Mouse (Mus musculus): ENCODE data around the gene Ccdc171. TPM values are rescaled to one million over a fixed set of nuclear protein-coding genes. Genes with fewer than 3 reads are reported as not detected.

The Ccdc171 gene
- polyA plus RNA-seq, 1 experiment from 2014 or later: 1.4 TPM

- Histone ChIP-seq H3K9me3 (ENCODE audit: control insufficient read depth, low read length) (no peaks in the 10 kb centered on the region), H3K4me1 (replicated peaks; ENCODE audit: control insufficient read depth, insufficient read depth) (no peaks in the 10 kb centered on the region), H3K36me3 (ENCODE audit: control insufficient read depth, insufficient read depth, low read length) (no peaks in the 10 kb centered on the region), H3K27ac (replicated peaks) (no peak overlapping the region), H3K27me3 (ENCODE audit: control insufficient read depth, insufficient read depth, low read length) (no peaks in the 10 kb centered on the region), H3K4me2 (replicated peaks; ENCODE audit: low read depth) (no peak overlapping the region), H3K4me3 (ENCODE audit: low read depth, low read length) (no peak overlapping the region), H3K9ac (ENCODE audit: low read length) (no peak overlapping the region)
- ATAC-seq (ENCODE audit: low FRiP score, low TSS enrichment) (no peak), DNase-seq (ENCODE audit: low spot score) (no peak)
- TF ChIP-seq CTCF (IDR thresholded peaks at IDR 0.05; ENCODE audit: low read depth) (no peak), EP300 (optimal IDR thresholded peaks at IDR 0.05) (no peak)
- WGBS: 85% methylated on average over 4 of the region's 4 CpGs
These were observed 214.5 kb downstream of the Ccdc171 start for GRCm38 (mm10) chr4:83739891-83740277.

GRCm38 (mm10) chr4:83742806-83743460 is 217.6 kb downstream of the Ccdc171 start:
- DNase-seq (ENCODE audit: low spot score): no peak
- no peak overlapping the region for H3K4me3 ChIP-seq (ENCODE audit: low read depth, low read length)
- no peaks in the 10 kb centered on the region for H3K27me3 ChIP-seq (ENCODE audit: control insufficient read depth, insufficient read depth, low read length)
- no peaks in the 10 kb centered on the region for H3K9me3 ChIP-seq (ENCODE audit: control insufficient read depth, low read length)
- H3K9ac ChIP-seq (ENCODE audit: low read length): no peak overlapping the region
- no peak overlapping the region for H3K4me2 ChIP-seq (replicated peaks; ENCODE audit: low read depth)
- WGBS: 55% methylated on average over 12 of the region's 12 CpGs
- H3K4me1 ChIP-seq (replicated peaks; ENCODE audit: control insufficient read depth, insufficient read depth): no peaks in the 10 kb centered on the region
- no peak for ATAC-seq (ENCODE audit: low FRiP score, low TSS enrichment)
- no peaks in the 10 kb centered on the region for H3K36me3 ChIP-seq (ENCODE audit: control insufficient read depth, insufficient read depth, low read length)
- no peak overlapping the region for H3K27ac ChIP-seq (replicated peaks)
- TF ChIP-seq CTCF (IDR thresholded peaks at IDR 0.05; ENCODE audit: low read depth) (no peak), EP300 (optimal IDR thresholded peaks at IDR 0.05) (no peak)

- Histone ChIP-seq H3K4me2 (replicated peaks; ENCODE audit: low read depth) (no peak overlapping the region), H3K36me3 (ENCODE audit: control insufficient read depth, insufficient read depth, low read length) (no peaks in the 10 kb centered on the region), H3K27me3 (ENCODE audit: control insufficient read depth, insufficient read depth, low read length) (no peaks in the 10 kb centered on the region), H3K9ac (ENCODE audit: low read length) (no peak overlapping the region), H3K27ac (replicated peaks) (no peak overlapping the region), H3K4me3 (ENCODE audit: low read depth, low read length) (no peak overlapping the region), H3K4me1 (replicated peaks; ENCODE audit: control insufficient read depth, insufficient read depth) (no peaks in the 10 kb centered on the region), H3K9me3 (ENCODE audit: control insufficient read depth, low read length) (no peaks in the 10 kb centered on the region)
- ATAC-seq (ENCODE audit: low FRiP score, low TSS enrichment) (no peak), DNase-seq (ENCODE audit: low spot score) (no peak)
- WGBS: 96% methylated on average over 6 of the region's 6 CpGs
- TF ChIP-seq CTCF (IDR thresholded peaks at IDR 0.05; ENCODE audit: low read depth) (no peak), EP300 (optimal IDR thresholded peaks at IDR 0.05) (no peak)
These were observed 249.8 kb downstream of the Ccdc171 start for GRCm38 (mm10) chr4:83775136-83775535.

DNA sequence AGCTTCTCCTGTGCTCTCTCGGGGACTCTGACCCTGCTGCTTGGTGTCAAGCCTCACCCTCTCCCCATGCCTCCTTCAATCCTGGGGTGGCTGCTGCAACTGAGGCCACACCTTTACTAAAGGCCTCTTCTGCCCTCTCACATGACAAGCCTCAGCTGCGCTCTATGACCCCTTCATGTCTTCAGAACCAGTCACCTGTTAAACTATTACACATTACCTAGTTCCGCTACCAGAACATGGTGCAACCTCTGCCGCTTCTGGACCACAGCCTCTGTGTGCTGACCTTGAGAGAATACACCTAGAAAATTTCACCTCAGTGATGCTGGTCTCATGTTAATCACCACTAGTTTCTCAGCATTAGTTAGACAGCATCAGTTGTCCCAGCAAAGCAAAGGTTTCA is 254.7 kb downstream of the Ccdc171 start:
- H3K27me3 ChIP-seq (ENCODE audit: control insufficient read depth, insufficient read depth, low read length): no peaks in the 10 kb centered on the region
- H3K9ac ChIP-seq (ENCODE audit: low read length): no peak overlapping the region
- H3K27ac ChIP-seq (replicated peaks): no peak overlapping the region
- no peaks in the 10 kb centered on the region for H3K9me3 ChIP-seq (ENCODE audit: control insufficient read depth, low read length)
- ATAC-seq (ENCODE audit: low FRiP score, low TSS enrichment) (no peak), DNase-seq (ENCODE audit: low spot score) (no peak)
- H3K4me3 ChIP-seq (ENCODE audit: low read depth, low read length): no peak overlapping the region
- no peak overlapping the region for H3K4me2 ChIP-seq (replicated peaks; ENCODE audit: low read depth)
- H3K36me3 ChIP-seq (ENCODE audit: control insufficient read depth, insufficient read depth, low read length): no peaks in the 10 kb centered on the region
- no peaks in the 10 kb centered on the region for H3K4me1 ChIP-seq (replicated peaks; ENCODE audit: control insufficient read depth, insufficient read depth)
- 98% methylated on average over 4 of the region's 4 CpGs for WGBS
- no peak for TF ChIP-seq EP300 (optimal IDR thresholded peaks at IDR 0.05)
- TF ChIP-seq CTCF (IDR thresholded peaks at IDR 0.05; ENCODE audit: low read depth): no peak

DNA sequence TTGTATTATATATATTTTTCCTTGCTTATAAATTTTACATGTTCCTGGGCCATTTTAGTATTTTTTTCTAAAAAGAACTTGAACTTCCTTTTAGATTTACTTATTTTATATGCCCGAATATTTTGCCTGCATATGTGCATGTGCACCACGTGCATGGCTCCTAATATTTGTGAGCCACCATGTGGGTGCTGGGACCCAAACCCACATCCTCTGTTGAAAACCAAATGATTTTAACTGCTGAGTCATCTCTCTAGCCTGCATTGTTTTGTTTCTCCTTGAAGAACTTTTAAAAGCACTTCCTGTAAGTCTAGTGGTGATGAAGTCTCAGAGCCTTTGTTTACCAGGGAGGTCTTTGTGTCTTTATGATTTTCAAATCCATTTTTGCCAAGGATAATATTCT is 259.8 kb downstream of the Ccdc171 start:
- H3K4me2 ChIP-seq (replicated peaks; ENCODE audit: low read depth): no peak overlapping the region
- H3K4me1 ChIP-seq (replicated peaks; ENCODE audit: control insufficient read depth, insufficient read depth): no peaks in the 10 kb centered on the region
- no peak overlapping the region for H3K4me3 ChIP-seq (ENCODE audit: low read depth, low read length)
- ATAC-seq (ENCODE audit: low FRiP score, low TSS enrichment): no peak
- H3K27ac ChIP-seq (replicated peaks): no peak overlapping the region
- 91% methylated on average over 2 of the region's 2 CpGs for WGBS
- H3K9ac ChIP-seq (ENCODE audit: low read length): no peak overlapping the region
- TF ChIP-seq EP300 (optimal IDR thresholded peaks at IDR 0.05): no peak
- TF ChIP-seq CTCF (IDR thresholded peaks at IDR 0.05; ENCODE audit: low read depth): no peak
- no peaks in the 10 kb centered on the region for H3K9me3 ChIP-seq (ENCODE audit: control insufficient read depth, low read length)
- no peaks in the 10 kb centered on the region for H3K27me3 ChIP-seq (ENCODE audit: control insufficient read depth, insufficient read depth, low read length)
- DNase-seq (ENCODE audit: low spot score): no peak
- no peaks in the 10 kb centered on the region for H3K36me3 ChIP-seq (ENCODE audit: control insufficient read depth, insufficient read depth, low read length)

DNA sequence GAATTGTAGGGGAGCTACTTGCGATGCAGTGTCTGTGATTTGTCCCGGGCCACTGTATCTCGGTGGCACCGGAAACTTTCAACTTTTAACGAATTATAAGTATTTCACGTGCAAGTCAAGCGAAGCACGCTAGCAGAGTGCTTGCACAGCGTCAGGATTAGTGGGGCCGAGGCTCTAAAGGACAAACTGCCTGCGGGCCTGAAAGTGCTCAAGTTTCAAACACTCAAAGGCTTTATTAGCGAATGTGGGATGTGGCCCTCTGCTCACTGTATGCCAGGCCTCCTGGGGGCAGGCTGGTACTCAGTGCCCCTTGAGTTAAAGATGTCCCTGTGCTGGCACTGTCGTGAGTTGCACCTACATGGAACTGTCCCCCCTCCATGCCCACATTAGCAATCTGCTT is 266.5 kb downstream of the Ccdc171 start:
- TF ChIP-seq CTCF (IDR thresholded peaks at IDR 0.05; ENCODE audit: low read depth) (no peak), EP300 (optimal IDR thresholded peaks at IDR 0.05) (no peak)
- no peak overlapping the region for H3K4me3 ChIP-seq (ENCODE audit: low read depth, low read length)
- H3K27ac ChIP-seq (replicated peaks): no peak overlapping the region
- H3K4me1 ChIP-seq (replicated peaks; ENCODE audit: control insufficient read depth, insufficient read depth): no peaks in the 10 kb centered on the region
- WGBS: 56% methylated on average over 13 of the region's 13 CpGs
- DNase-seq (ENCODE audit: low spot score): no peak
- H3K36me3 ChIP-seq (ENCODE audit: control insufficient read depth, insufficient read depth, low read length): no peaks in the 10 kb centered on the region
- no peak for ATAC-seq (ENCODE audit: low FRiP score, low TSS enrichment)
- H3K4me2 ChIP-seq (replicated peaks; ENCODE audit: low read depth): no peak overlapping the region
- no peak overlapping the region for H3K9ac ChIP-seq (ENCODE audit: low read length)
- no peaks in the 10 kb centered on the region for H3K27me3 ChIP-seq (ENCODE audit: control insufficient read depth, insufficient read depth, low read length)
- H3K9me3 ChIP-seq (ENCODE audit: control insufficient read depth, low read length): no peaks in the 10 kb centered on the region
